9 mouse cellular contexts compared by ENCODE assay signal in genomic region chr11:76845275-76845980, GRCm38 (mm10). TPM values are rescaled to one million over a fixed set of nuclear protein-coding genes. Genes with fewer than 3 reads are reported as not detected.
DNase-seq lines count a peak whose midpoint lies in the region; ATAC-seq and TF ChIP-seq lines count a peak whose summit lies in the region.
"Had no signal": no experiment of that assay in that cellular context is flagged by ENCODE, and none has a peak within 500 bp of the region (broad histone marks: within the 10 kb centered on the region; RNA-seq: fewer than 3 reads in every experiment).

No protein-coding gene starts in this region.

- H3K4me1 ChIP-seq in G1E (ENCODE audit: insufficient read depth, low read depth, low read length) = peaks cover 28% of the 10 kb centered on the region
- peaks cover 48% of the 10 kb centered on the region for H3K4me1 ChIP-seq in forebrain, embryonic 15.5 days
- peaks cover 6% of the 10 kb centered on the region; the same call in 1 of the 2 replicates for H3K4me1 ChIP-seq in intestine, embryonic 15.5 days (replicated peaks)
- peaks cover 21% of the 10 kb centered on the region for H3K4me1 ChIP-seq in liver, embryonic 16.5 days (ENCODE audit: control insufficient read depth, low read depth, low read length)
- H3K4me1 ChIP-seq in neural tube, embryonic 12.5 days = peaks cover 30% of the 10 kb centered on the region

- peak; percentile 32 for DNase-seq in embryo, embryonic 10.5 days (ENCODE audit: low spot score)
- DNase-seq in embryo, embryonic 11 days = no peak
- no peak for DNase-seq in G1E (ENCODE audit: low spot score)
- DNase-seq in testis, postnatal 10 days (ENCODE audit: low spot score) = no peak

- TF ChIP-seq CTCF in G1E (IDR thresholded peaks at IDR 0.05; ENCODE audit: low read depth, low read length) = no peak

- peak overlapping the region; percentile 90 for H3K9ac ChIP-seq in forebrain, embryonic 15.5 days (replicated peaks)
- peak overlapping the region; percentile 85; the same call in 1 of the 2 replicates for H3K9ac ChIP-seq in intestine, embryonic 15.5 days
- peak overlapping the region; percentile 82 for H3K9ac ChIP-seq in liver, embryonic 16.5 days (ENCODE audit: low read depth, low read length)
- peak overlapping the region; percentile 94 for H3K9ac ChIP-seq in neural tube, embryonic 12.5 days

- peak overlapping the region; percentile 95 for H3K4me2 ChIP-seq in forebrain, embryonic 15.5 days (replicated peaks)
- peak overlapping the region; percentile 98 for H3K4me2 ChIP-seq in intestine, embryonic 15.5 days (replicated peaks)
- peak overlapping the region; percentile 87 for H3K4me2 ChIP-seq in liver, embryonic 16.5 days (ENCODE audit: low read depth, low read length)
- peak overlapping the region; percentile 98 for H3K4me2 ChIP-seq in neural tube, embryonic 12.5 days (replicated peaks)

- no peak overlapping the region for H3K27ac ChIP-seq in forebrain, embryonic 15.5 days (replicated peaks)
- no peak overlapping the region for H3K27ac ChIP-seq in intestine, embryonic 15.5 days
- peak overlapping the region; percentile 78 for H3K27ac ChIP-seq in liver, embryonic 16.5 days (ENCODE audit: low read length)
- no peak overlapping the region for H3K27ac ChIP-seq in neural tube, embryonic 12.5 days

- H3K9me3 ChIP-seq in G1E (replicated peaks) = no peaks in the 10 kb centered on the region; the same call in 1 of the 2 replicates
- H3K9me3 ChIP-seq in forebrain, embryonic 15.5 days = no peaks in the 10 kb centered on the region
- H3K9me3 ChIP-seq in intestine, embryonic 15.5 days = no peaks in the 10 kb centered on the region
- no peaks in the 10 kb centered on the region for H3K9me3 ChIP-seq in liver, embryonic 16.5 days (replicated peaks; ENCODE audit: control insufficient read depth, low read length)
- H3K9me3 ChIP-seq in neural tube, embryonic 12.5 days = no peaks in the 10 kb centered on the region

- H3K36me3 ChIP-seq in G1E (replicated peaks) = peaks cover 24% of the 10 kb centered on the region
- no peaks in the 10 kb centered on the region for H3K36me3 ChIP-seq in forebrain, embryonic 15.5 days
- no peaks in the 10 kb centered on the region for H3K36me3 ChIP-seq in intestine, embryonic 15.5 days
- H3K36me3 ChIP-seq in liver, embryonic 16.5 days (ENCODE audit: control insufficient read depth, insufficient read depth) = no peaks in the 10 kb centered on the region
- H3K36me3 ChIP-seq in neural tube, embryonic 12.5 days = no peaks in the 10 kb centered on the region

- WGBS in forebrain, embryonic 15.5 days = 31% methylated on average over 15 of the region's 15 CpGs
- 24% methylated on average over 15 of the region's 15 CpGs for WGBS in intestine, embryonic 15.5 days
- WGBS in liver, embryonic 16.5 days (ENCODE audit: insufficient replicate concordance) = 19% methylated on average over 15 of the region's 15 CpGs
- WGBS in neural tube, embryonic 12.5 days = 47% methylated on average over 15 of the region's 15 CpGs

- ATAC-seq in G1E (ENCODE audit: extremely low read depth, insufficient number of reproducible peaks, low FRiP score, poor library complexity, severe bottlenecking) = no peak
- ATAC-seq in forebrain, embryonic 15.5 days (replicated peaks) = no peak
- ATAC-seq in intestine, embryonic 15.5 days = no peak
- no peak for ATAC-seq in liver, embryonic 16.5 days (ENCODE audit: low read depth)
- ATAC-seq in neural tube, embryonic 12.5 days (ENCODE audit: low FRiP score, low read depth) = no peak

- peak overlapping the region; percentile 99 for H3K4me3 ChIP-seq in G1E (ENCODE audit: low read depth, low read length)
- H3K4me3 ChIP-seq in forebrain, embryonic 15.5 days = peak overlapping the region; percentile 91
- H3K4me3 ChIP-seq in intestine, embryonic 15.5 days (replicated peaks) = peak overlapping the region; percentile 91
- H3K4me3 ChIP-seq in liver, embryonic 16.5 days (ENCODE audit: low read depth, low read length) = peak overlapping the region; percentile 88
- H3K4me3 ChIP-seq in neural tube, embryonic 12.5 days = peak overlapping the region; percentile 94

- no peaks in the 10 kb centered on the region for H3K27me3 ChIP-seq in G1E (ENCODE audit: insufficient read depth, low read length)
- H3K27me3 ChIP-seq in forebrain, embryonic 15.5 days = no peaks in the 10 kb centered on the region
- H3K27me3 ChIP-seq in intestine, embryonic 15.5 days (replicated peaks) = no peaks in the 10 kb centered on the region
- no peaks in the 10 kb centered on the region for H3K27me3 ChIP-seq in liver, embryonic 16.5 days (ENCODE audit: control insufficient read depth, insufficient read depth, low read depth, low read length)
- H3K27me3 ChIP-seq in neural tube, embryonic 12.5 days (replicated peaks) = no peaks in the 10 kb centered on the region

RNA-seq across cellular contexts. Expression of gene Cpd, which starts 1.4 kb away (rescaled TPM):
- total RNA-seq in G1E (2014; fragmentation: Nextera tagmentation) (421 and 456 TPM in 2 replicates), G1E (2017) (152 and 167 TPM in 2 replicates)
- 49.7 and 52.1 TPM in 2 replicates for polyA plus RNA-seq in G1E (2012)
- polyA plus RNA-seq in forebrain, embryonic 15.5 days (2015; fragmentation: Nextera tagmentation; extraction: Ambion mirVana) = 5.4 and 7.0 TPM in 2 replicates
- 10.1 and 11.3 TPM in 2 replicates for polyA plus RNA-seq in intestine, embryonic 15.5 days (2015; fragmentation: Nextera tagmentation; extraction: Ambion mirVana)
- 3.0 and 3.3 TPM in 2 replicates for polyA plus RNA-seq in liver, embryonic 16.5 days (2015; fragmentation: Nextera tagmentation; extraction: Ambion mirVana)
- 11.9 and 12.5 TPM in 2 replicates for polyA plus RNA-seq in neural tube, embryonic 12.5 days (2016; fragmentation: Nextera tagmentation; extraction: Ambion mirVana)

RNA-seq across cellular contexts. Expression of gene Tmigd1, which starts 56.5 kb away (rescaled TPM):
- total RNA-seq in G1E (2014; fragmentation: Nextera tagmentation) (not detected in 2 replicates), G1E (2017) (0.38 TPM in 1 of 2 replicates, not detected in the other)
- not detected in 2 replicates for polyA plus RNA-seq in G1E (2012)
- not detected in 2 replicates for polyA plus RNA-seq in forebrain, embryonic 15.5 days (2015; fragmentation: Nextera tagmentation; extraction: Ambion mirVana)
- 1.6 and 2.4 TPM in 2 replicates for polyA plus RNA-seq in intestine, embryonic 15.5 days (2015; fragmentation: Nextera tagmentation; extraction: Ambion mirVana)
- polyA plus RNA-seq in liver, embryonic 16.5 days (2015; fragmentation: Nextera tagmentation; extraction: Ambion mirVana) = 0.06 TPM in 1 of 2 replicates, not detected in the other
- not detected in 2 replicates for polyA plus RNA-seq in neural tube, embryonic 12.5 days (2016; fragmentation: Nextera tagmentation; extraction: Ambion mirVana)
- total RNA-seq: left cerebral cortex, adult 8-10 months had no signal
